Mouse (Mus musculus) natural killer cell, adult 2 months (primary cell): Measurements from ENCODE around the gene Fgd6.

ENCODE experiments used
- DNase-seq, 2 experiments: peaks; one replicate each; pipeline ENCODE4 v3.0.0; 2022; ENCODE audit warnings: low spot score in 2 of 2

Fgd6 gene

GRCm38 (mm10) chr10:94035658-94036374 is at the start of gene Fgd6, which contains the start of gene Vezt:
Gene Fgd6 (plus strand): TSS chr10:94036001.
Gene Vezt (minus strand): TSS chr10:94035817.
- peak; percentile 97 for DNase-seq

DNA sequence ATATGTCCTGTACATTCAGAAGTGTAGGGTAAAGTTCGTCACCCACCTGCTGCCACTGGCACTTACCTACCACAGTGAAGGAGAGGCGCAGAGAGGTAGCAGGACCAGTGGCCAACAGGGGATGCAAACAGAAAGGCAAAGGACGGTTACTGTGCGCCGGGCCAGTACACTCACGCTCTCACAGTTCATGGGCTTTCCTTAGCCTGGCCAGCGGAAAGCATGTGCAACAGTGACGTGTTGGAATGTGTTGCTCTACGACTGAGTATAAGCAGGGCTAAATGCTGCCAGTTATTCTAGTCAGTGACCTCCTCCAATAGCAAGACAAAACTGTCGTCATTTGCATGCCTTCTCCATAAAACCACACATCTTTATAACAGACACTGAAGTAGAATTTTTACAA is 41.7 kb upstream of the Fgd6 start:
- DNase-seq, result no peak

DNA sequence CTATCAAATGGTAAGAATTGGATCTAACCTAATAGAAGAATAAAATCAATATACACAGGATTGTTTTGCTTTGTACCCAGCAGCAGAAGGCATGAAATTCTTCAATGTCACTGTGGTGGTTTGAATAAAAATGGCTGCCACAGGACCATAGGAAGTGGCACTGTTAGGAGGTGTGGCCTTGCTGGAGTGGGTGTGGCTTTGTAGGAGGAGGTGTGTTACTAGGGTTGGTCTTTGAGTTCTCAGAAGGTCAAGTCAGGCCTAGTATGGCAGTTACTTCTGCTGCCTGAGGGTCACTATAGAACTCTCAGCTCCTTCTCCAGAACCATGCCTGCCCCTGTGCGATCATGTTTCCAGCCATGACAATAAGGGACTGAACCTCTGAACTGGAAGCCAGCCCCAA is 40.7 kb upstream of the Fgd6 start:
- DNase-seq, result no peak

GRCm38 (mm10) chr10:93999357-93999756 is 36.4 kb upstream of the Fgd6 start:
- no peak for DNase-seq

DNA sequence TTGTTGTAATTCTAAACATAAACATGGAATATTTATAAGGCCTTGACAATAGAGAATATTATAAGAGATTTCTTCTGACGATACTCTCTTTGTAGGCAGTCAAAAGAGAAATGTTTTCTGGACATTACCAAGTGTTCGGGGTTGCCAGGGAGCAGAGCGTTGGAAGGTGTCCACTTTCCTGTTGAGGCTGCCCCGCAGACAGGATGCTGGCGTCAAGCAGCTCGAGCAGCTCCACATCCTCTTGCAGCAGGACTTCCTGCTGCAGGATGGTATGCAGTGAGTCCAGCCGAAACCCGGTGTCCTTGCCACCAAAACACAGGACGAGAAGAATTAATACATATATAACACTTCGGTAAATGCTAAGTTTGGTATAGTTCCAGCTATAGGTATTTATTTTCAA is 35.6 kb upstream of the Fgd6 start:
- DNase-seq, result no peak

- no peak for DNase-seq
These were observed 27.4 kb upstream of the Fgd6 start for GRCm38 (mm10) chr10:94008356-94008755.

- DNase-seq, result no peak
These were observed 25.7 kb upstream of the Fgd6 start for GRCm38 (mm10) chr10:94009991-94010679.

DNA sequence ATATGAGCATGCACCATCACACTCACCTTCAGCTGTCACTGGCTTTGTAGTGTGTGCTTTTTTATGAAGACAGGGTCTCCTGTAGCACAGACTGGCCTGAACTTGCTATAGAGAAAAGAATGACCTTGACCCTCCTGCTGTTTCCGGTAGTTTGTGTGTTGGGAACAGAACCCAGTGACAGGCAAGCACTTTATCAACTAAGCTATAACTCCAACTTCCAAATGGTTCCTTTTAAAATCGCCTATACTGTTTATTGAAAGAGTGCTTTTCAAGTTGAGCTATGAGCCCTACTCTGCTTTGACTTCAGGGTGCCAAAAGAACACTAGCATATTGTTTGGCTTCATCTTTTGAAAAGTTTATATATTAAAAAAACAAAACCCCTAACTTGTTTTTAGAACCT is 24.8 kb upstream of the Fgd6 start:
- DNase-seq, result no peak

DNA sequence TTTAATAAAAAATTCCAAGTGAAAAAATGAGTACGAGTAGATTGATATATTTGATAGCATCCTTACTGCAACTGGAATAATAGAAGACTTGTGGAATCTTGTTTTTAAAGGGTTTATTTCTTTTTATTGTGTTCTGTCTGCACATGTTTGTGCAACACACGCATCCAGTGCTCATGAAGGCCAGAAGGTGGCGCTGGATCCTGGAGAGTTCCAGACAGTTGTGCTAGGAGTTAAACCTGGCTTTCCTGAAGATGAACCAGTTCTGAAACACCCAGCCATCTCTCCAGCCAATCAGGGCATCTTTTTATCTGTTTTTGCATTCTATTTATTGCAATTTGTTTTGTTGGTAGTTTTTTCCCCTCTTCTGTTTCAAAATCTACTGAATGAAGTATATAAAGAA is 22.6 kb upstream of the Fgd6 start:
- peak in 1 of 2 experiments; percentile 44 for DNase-seq

DNA sequence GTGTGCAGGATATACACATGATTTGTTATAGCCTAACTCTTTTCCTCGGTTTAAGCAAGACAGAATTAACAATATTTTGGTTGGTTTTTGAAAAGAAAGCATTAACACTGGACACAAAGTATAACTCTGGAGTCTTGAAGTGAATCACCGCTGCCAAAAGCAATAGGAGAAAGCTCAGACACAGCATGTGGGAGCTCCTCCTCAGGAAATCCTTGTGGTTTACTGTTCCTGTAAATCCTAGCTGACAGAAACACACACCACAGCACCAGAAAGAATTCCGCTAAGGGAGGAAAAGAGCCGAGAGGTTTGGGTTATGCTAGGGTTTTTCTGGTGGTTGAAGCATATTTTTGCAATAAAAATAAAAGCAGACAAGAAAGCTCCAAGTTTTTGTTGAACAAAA is 21.6 kb upstream of the Fgd6 start:
- no peak for DNase-seq

GRCm38 (mm10) chr10:94017455-94017854 is 18.3 kb upstream of the Fgd6 start:
- DNase-seq, result no peak

DNA sequence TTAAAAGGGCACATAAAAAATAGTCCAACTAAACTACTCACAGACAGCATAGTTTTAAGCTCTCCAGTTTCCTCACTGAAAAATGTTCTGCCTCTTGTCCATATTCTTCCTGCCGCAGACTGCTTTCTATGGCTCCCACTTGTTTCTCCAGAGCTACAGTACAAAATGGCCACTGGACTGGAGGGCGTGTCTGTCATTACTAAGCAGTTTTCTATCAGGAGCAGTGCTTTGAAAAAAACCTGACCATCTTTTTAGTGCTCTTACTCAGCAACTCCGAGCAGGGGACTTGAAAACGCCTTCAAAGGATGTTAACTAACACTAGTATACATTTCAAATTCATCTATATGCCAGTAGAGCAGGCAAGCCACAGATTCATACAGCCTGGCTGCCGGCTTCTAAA is 15.2 kb upstream of the Fgd6 start:
- DNase-seq, result no peak

GRCm38 (mm10) chr10:94021059-94021458 is 14.7 kb upstream of the Fgd6 start:
- no peak for DNase-seq

DNA sequence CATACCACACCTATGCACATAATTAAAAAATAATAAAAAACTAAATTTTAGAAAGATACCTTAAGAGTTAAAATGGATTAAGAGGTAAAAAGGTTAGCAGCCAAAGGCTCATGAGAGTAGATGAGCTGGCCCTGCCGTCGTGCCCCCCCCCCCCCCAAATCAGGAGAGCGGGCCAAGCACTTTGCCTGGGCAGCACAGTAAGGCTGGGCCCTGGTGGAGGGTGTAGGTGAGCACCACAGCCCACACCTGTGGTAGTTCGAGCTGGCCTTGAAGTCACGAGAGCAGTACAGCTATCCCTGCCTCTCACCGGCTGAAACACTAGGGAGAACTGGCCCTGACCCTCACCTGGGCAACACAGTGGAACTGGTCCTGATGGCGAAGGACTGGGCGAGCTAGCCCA is 10.7 kb upstream of the Fgd6 start:
- no peak for DNase-seq

DNA sequence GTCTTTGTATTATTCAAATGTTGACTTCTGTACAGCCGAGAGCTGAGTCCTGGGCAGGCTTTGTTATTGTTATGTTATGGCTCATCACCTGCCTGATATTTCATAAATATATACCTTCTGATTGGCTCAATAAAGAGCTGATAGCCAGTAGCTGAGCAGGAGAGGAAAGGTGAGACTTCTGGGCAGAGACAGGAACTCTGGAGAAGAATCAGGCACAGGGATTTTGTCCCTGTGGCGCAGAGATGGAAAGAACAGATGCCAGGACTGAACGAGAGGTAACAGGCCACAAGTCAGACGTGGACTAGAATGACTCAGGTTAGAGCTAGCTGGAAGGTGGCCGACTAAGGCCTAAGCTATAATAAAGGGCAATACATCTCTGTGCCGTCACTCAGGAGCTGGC is 7.3 kb upstream of the Fgd6 start:
- DNase-seq, result no peak

DNA sequence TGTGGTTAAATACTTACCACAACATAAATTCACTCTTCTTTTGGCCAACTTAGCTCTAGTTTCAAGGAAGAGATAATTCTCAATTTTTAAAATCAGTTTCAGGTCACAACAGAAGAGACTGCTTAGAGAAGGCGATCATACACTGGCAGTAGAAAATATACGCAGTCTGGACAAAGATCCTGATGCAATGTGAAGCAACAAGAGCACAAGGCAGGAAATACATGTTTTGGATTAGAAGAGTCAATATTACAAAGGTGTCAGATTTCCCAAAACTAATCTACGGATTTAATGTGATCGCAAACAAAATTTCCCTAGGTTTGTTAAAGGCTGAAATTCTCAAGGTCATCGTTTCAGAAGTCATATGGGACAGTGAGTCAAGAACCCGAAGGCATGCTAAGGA is 4.6 kb upstream of the Fgd6 start:
- DNase-seq, result no peak

- peak in 1 of 2 experiments; percentile 3 for DNase-seq
These were observed 734 bp upstream of the Fgd6 start for GRCm38 (mm10) chr10:94034876-94035657.

GRCm38 (mm10) chr10:94036375-94036758 is 566 bp downstream of the Fgd6 start:
- no peak for DNase-seq

DNA sequence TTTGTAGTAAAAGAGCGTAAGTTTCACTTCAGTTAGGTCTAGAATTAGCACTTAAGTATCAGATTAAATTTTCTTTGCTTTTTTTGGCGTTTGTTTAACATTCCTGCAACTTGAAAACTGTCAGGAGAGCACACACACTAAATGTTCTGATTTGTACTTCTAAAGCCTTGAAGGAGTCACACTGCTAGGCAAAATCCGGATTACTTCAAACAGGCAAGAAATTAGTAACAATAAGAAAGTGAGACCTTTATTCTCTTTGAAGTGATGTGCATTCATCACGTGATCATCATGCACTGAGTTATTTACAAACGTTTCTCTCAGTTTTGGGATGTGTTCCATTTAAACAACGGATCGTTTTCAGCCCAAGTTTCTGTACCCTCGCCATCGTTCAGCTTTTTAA is 1.4 kb downstream of the Fgd6 start:
- DNase-seq, result no peak

- DNase-seq, result no peak
These were observed 1.8 kb downstream of the Fgd6 start for GRCm38 (mm10) chr10:94037596-94037995.

- peak in 1 of 2 experiments; percentile 36 for DNase-seq
These were observed 2.8 kb downstream of the Fgd6 start for GRCm38 (mm10) chr10:94038366-94039260.

DNA sequence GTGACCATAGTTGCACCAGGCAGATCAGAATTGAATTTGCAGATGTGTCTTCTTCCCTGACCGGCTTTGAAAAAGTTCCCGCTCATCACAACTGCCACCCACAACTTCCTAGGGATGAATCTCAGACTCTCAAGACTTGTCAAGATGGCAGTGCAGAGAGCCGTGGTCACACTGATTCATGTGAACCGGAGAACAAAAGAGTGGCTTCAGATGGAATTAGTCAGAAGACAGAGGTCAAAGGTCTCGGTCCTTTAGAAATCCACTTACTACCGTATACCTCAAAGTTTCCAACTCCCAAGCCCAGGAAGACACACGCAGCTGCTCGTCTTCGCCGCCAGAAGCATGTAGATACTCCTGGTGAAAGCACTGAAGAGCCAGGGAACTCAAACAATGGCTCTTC is 8.1 kb downstream of the Fgd6 start:
- DNase-seq, result no peak
